Mouse (Mus musculus): Measurements from ENCODE around the gene Asgr2.
A peak's percentile ranks its signal among the peaks of the same experiment; 100 is the strongest.
"Not testable (repeated sequence)": the region's sequence is repeated elsewhere in the genome, so short reads cannot be mapped to it uniquely, and the experiment has no call there.

Asgr2 gene

GRCm38 (mm10) chr11:70099102-70099501 lies 6.7 kb downstream of the Asgr2 start:
- no peak for DNase-seq

DNA sequence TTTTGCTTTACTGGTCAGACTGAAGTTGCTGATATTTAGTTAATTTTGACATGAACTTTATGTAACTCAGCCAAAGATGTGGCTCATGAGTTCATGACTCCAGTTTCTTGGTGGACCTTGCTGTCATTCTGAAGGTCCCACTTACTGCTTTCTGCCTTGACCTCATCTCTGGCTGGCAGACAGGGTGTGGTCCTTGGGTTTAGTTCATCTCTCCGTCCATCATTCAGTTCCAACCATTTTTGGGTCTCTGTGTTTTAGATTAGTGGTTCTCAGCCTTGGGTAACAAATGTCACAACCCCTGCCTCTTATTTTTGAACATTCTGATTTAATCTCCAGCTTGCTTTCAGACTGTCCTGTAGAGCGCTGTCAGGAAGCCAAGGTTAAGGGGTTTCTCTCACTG lies 7.4 kb downstream of the Asgr2 start:
- DNase-seq = no peak

DNA sequence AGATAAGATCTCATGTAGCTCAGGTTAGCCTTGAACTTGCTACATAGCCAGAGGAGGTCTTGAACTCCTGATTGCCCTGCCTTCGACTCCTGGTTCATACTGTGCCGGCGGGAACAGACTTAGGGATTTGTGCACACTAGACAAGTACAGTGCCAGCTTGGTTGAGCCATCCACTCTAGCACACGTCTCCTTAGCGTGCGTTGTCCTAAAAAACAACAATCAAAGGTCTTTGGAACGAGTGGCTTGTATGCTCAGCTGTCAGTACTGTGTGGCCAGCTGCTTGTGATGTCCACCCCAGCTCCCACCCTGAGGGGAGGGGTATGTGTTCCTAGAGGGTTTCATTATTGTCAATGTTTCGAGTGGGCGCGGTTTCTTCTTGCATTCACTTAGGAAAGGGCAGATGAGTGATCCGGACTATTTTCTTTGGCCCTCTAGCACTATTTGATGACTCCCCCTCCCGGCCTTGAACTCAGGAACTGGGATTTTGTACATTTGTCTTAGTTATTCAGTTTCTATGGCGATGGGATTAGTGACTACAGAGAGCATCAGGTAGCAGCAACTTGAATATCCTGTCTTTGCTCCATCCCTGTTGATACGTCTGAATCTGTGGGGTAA lies 11.4 kb downstream of the Asgr2 start:
- DNase-seq = no peak

DNA sequence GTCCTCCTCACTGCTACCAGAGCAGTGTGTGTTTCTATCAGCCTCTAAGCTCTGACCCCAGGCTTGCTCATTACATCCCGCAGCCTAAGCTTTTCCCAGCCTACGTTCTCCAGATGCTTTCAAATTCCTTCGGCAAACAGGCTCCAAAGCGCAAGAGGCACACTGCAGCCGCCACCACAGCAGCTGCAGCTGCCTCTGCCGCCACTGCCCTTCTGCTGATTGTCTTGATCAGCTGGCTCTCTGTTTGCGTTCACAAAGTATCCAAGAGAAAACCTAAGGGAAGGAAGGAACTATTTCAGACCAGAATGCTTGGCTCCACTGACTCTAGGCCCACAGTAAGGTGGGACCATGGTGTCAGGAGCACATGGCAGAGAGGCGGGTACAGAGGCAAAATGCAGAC lies 14.6 kb downstream of the Asgr2 start:
- no peak for DNase-seq

DNA sequence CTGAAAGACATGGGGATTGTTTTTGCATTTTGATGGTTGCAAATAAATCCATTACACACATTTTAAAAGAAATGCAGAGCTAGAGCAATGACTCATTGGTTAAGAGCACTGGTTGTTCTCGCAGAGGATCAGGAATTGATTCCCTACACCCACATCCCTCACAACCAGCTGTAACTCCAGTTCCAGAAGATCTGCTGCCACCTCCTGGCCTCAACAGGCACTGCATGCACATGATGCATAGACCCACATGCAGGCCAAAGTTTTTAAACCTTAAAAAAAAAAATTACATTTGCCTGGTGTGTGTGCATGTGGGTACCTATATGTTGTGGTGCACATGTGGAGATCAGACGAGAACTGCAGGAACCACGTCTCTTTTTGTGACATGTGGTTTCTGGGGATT lies 17.7 kb downstream of the Asgr2 start:
- DNase-seq = peak; percentile 65

- no peak for DNase-seq
Observed at GRCm38 (mm10) chr11:70114562-70114961, 22.1 kb downstream of the Asgr2 start.

GRCm38 (mm10) chr11:70115901-70116300 lies 23.5 kb downstream of the Asgr2 start:
- no peak for DNase-seq

DNA sequence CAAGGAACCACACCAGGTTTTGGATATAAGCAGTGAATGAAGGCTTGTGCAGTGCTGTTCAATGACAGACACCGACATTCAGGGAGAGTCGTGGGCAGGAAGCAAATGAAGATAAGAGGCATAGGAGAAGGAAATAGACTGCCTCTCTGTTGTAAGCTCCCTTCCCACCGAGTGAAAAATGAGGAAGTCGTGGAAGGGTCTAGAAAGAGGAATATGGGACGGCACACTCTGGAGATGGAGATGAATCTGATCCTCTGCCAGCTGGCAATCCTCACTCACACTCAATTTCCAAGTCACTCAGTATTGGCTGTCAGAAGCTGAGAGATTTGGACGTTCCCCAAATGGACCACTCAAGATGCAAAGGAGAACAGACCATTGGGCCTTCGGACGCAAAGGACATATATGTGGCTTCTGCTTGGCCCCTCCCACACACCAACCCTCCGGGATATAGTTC lies 37.5 kb downstream of the Asgr2 start, which contains the start of gene Mgl2:
Gene Mgl2 (plus strand): TSS at position 404 of the 454 bp plus-strand sequence.
- DNase-seq = no peak

GRCm38 (mm10) chr11:70135001-70135400 lies 42.6 kb downstream of the Asgr2 start:
- DNase-seq = not testable (repeated sequence)

- DNase-seq = not testable (repeated sequence)
Observed at GRCm38 (mm10) chr11:70135925-70136324, 43.5 kb downstream of the Asgr2 start.

DNA sequence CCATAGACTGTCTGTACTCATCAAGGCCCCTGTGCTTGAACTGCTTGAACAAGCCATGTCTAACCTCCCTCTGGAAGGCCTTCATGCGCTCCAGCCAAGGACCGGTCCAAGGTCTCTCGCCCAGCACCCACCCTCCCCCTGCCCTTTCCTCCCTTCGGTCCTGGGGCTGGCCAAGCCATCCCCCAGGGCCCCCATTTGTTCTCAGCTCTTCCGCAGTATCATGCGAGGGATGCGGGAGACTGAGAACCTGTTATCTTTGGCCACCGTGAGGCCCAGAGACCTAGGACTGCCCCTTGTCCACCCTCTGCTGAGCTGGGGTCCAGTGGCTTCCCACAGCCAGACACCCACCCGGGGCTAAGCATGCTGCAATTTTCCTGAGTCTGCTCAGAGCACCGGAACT lies 46.7 kb downstream of the Asgr2 start:
- DNase-seq = no peak

DNA sequence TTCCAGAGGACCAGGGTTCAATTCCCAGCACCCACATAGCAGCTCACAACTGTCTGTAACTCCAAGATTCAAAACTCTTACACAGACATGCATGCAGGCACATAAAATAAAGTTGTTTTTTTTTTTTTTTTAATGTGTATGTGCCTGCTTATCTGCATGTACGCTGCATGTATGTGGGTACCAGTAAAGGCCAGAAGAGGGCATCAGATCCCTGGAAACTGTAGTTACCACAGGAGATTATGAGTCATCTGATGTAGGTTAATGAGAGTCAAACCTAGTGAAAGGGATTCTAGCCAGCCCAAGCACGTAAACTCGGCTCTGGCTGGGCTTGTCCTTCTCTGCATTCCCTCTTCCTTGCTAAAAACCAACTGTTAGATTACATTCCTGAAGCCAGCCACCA lies 58.6 kb downstream of the Asgr2 start:
- DNase-seq = peak; percentile 48

Measured in kidney, postnatal 10 days (tissue).